Mouse (Mus musculus): ENCODE data around the gene Olfr814.
"Not testable (repeated sequence)": the region's sequence is repeated elsewhere in the genome, so short reads cannot be mapped to it uniquely, and the experiment has no call there.

Olfr814 gene

DNA sequence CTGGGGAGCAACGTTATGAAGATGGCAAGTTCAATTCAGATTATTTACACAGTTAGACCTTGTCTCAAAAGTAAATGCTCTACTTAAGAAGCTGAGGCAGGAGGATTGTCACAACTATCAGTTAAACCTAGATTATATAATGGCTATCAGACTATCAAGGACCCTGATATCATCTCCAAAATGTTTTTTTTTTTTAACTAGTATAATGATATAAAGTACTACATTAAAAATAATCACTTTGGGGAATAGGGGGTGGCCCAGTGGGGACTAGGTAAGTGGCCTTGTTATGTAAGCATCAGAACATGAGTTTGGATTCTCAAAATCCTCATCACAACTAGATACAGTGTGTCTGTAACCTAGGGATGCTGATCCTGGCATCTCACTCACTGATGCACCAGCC, at the start of gene Olfr814:
Gene Olfr814, minus strand, starts transcription at position 101 of the 400 bp plus-strand sequence.
- not testable (repeated sequence) for DNase-seq (ENCODE audit: low spot score)

DNA sequence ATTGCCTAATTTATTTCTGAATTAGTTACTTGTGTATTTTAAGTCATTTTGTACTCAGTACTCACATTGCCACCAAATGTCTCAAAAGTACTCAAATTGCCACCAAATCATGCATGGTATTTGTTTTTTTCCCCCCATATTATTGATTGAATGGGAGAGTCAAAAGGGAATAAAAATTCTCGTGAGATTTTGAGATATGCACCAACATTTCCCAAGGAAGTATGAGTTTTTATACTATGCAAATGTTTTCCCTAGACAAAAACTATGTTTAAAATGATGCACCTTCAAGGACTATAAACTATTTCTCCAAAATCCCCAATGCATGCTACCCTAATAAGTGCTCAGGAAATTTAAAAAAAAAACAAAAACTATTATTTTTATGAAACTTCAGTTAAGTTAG, 35.8 kb upstream of the Olfr814 start, which contains the start of gene Olfr816:
Gene Olfr816, minus strand, starts transcription at position 101 of the 400 bp plus-strand sequence.
- no peak for DNase-seq (ENCODE audit: low spot score)

DNA sequence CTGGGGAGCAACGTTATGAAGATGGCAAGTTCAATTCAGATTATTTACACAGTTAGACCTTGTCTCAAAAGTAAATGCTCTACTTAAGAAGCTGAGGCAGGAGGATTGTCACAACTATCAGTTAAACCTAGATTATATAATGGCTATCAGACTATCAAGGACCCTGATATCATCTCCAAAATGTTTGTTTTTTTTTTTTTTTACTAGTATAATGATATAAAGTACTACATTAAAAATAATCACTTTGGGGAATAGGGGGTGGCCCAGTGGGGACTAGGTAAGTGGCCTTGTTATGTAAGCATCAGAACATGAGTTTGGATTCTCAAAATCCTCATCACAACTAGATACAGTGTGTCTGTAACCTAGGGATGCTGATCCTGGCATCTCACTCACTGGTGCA, 26.1 kb upstream of the Olfr814 start, which contains the start of gene Olfr815:
Gene Olfr815, minus strand, starts transcription at position 101 of the 400 bp plus-strand sequence.
- DNase-seq (ENCODE audit: low spot score) = not testable (repeated sequence)

DNA sequence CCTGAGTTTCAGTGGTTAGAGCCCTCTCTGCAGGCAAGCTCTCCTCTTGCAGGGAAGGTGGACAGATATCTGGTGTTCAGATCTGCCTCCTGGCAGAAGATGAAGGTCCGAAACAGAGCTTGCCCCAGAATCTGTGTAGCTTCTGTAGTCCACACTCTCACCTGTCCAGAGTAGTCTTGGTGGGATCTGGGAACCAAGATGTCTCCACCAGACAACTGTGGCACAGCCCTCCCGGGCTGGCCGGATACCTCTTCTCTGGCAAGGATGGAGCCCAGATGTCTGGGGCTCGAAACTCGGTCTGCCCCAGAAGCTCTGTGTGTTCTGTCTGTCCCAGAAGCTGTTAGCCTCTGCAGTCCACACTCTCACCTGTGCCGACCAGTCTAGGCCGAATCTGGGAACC, 6.3 kb upstream of the Olfr814 start:
- no peak for DNase-seq (ENCODE audit: low spot score)

DNA sequence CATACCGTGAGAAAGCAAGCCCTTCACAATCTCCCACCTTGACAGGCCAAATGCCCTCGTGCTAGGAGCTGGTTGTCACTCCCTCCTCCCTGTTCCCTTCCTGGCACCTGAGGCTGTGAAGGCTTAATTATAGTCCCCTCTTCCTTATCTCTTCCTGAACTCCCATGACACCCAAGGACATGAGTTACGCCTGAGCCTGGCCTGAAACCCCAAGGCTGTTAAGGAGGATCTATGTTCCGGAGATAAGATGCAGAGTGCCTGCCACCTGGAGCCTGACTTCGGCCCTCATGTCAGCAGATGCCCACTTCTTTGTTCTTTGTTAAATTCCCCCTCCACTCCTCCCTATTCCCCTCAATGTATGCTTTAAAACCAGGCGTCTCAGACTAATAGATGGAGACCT, 5.8 kb upstream of the Olfr814 start:
- DNase-seq (ENCODE audit: low spot score) = not testable (repeated sequence)

DNA sequence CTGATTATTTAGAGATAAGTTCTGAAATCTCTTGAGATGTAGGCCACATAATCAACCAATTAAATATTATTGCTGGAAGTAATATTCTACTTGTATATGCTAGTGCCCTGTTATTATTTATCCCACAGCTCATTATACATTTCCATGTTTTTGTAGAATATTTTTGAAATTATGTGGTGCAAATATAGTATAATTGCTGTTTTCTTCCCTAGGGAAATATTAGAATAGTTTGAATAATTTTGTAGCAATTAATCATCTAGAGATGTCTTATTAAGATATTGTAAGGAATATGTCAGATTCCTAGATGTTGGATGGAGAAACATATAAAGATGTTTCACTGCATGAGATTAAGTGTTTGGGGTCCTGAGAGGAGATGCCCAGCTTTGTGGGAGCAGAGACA, 24.6 kb downstream of the Olfr814 start, which contains the start of gene Olfr813:
Gene Olfr813, plus strand, starts transcription at position 301 of the 400 bp plus-strand sequence.
- no peak for DNase-seq (ENCODE audit: low spot score)

DNA sequence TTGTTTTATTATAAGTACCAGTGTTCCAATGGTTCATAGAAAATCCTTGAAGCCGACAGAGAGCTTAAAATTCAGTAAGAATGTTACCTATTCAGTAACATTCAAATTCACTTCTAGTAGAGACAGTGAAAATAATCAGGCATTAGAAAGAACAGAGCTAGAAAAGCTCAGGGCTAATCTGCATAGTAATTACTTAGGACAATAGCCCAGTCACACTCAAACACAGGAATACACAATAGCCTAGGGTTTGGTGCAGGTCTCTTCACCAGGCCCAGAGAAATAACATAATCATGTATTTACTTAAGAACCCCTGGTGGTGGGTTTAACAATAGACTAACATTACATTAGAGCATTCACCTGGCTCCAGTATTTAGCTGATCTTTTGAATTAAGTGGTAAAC, 32.3 kb downstream of the Olfr814 start:
- DNase-seq (ENCODE audit: low spot score) = no peak

DNA sequence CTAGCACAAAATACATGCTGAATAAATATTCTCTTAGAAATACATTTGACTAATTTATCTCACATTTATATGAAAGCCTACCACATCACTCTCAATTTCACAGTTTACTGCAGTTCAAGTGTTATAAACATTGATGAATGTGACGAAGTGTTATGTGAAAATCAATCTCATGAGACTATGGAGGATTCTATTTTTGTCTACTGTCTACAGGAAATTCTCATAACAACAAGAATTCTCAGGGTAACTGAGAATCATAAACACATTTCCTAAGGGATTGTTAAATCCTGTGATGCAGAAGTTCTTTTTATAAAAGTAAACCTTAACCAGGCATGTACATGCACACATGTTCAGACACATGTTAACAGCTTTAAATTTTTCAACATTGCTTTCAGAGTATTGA, 33.7 kb downstream of the Olfr814 start, which contains the start of gene Olfr812:
Gene Olfr812, minus strand, starts transcription at position 101 of the 400 bp plus-strand sequence.
- no peak for DNase-seq (ENCODE audit: low spot score)

Data from retina, embryonic 14.5 days (tissue).